Mouse (Mus musculus) ES-E14 (cell line): ENCODE measurements around the gene Smad1.

Source experiments
- CHD2 ChIP-seq: IDR thresholded peaks from 2 replicates; pipeline ENCODE4 v1.6.1; 2014; ENCODE audit warnings: mild to moderate bottlenecking, low read depth, low read length, inconsistent platforms
- ZNF384 ChIP-seq: IDR thresholded peaks from 2 replicates; pipeline ENCODE4 v1.6.1; 2012; ENCODE audit warnings: low read depth, low read length, inconsistent platforms

DNA sequence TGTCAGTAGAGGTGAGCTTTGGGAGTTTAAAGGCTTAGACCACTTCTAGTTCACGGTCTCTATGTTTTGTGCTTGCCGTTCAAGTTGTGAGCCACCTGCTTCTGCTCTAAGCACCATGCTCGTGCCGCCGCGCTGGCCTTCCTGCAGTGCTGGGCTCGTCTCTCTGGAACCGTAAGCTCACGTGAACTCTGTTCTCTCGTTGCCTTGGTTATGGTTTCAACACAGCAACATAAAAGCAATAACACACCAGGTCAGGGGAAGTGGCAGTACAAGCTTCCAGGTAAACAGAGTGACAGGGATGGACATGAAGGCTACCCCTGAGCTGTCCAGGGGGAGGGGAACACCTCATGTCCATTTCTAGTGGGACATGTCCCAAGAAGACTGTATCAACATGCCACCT is 52.9 kb downstream of the Smad1 start:
- no peak for TF ChIP-seq ZNF384
- TF ChIP-seq CHD2: no peak
